Mouse (Mus musculus): ENCODE data around the gene Hras.

- TF ChIP-seq CTCF (IDR thresholded peaks at IDR 0.05; ENCODE audit: control insufficient read depth, insufficient read depth, insufficient read length) = no peak
- no peak for TF ChIP-seq MAX (IDR thresholded peaks at IDR 0.05)
- no peak for TF ChIP-seq FOSL1 (IDR thresholded peaks at IDR 0.05; ENCODE audit: insufficient read depth, low read length, poor library complexity, severe bottlenecking)
- no peak for TF ChIP-seq MYOD1 (IDR thresholded peaks at IDR 0.05; ENCODE audit: control insufficient read depth, insufficient read length, low read depth)
- TF ChIP-seq CEBPB (IDR thresholded peaks at IDR 0.05; ENCODE audit: low read depth) = no peak
Measured at GRCm38 (mm10) chr7:141190220-141190619, 3.6 kb downstream of the Hras start.
